Mouse (Mus musculus): ENCODE results near the gene Gm3558. TPM values are rescaled to one million over a fixed set of nuclear protein-coding genes. Genes with fewer than 3 reads are reported as not detected.
"Not testable (repeated sequence)": the region's sequence is repeated elsewhere in the genome, so short reads cannot be mapped to it uniquely, and the experiment has no call there.

The Gm3558 gene
- polyA plus RNA-seq (2012): not detected in 2 replicates

DNA sequence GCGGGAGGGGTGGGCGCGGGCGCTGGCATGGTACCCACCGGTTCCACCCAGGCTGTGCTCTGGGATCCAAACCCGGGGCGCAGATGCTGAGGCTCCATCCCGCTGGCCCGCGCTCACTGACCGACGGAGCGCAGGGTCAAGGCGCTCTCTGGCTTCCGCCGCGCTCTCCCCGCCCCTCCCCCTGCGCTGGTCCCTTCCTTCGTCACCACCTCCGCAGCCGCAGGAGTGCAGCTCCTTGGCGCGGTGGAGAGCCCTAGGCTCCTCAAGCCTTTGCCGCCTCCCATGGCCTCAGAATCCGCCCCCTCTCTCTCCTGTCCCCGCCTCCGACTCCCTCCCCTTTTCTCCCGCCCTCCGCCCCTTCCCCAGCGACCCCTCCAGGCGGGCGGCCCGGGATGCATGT, at the start of gene Gm3558:
Gene Gm3558, minus strand, starts transcription at position 185 of the 400 bp plus-strand sequence.
- not testable (repeated sequence) for H3K36me3 ChIP-seq (ENCODE audit: control insufficient read depth); H3K4me3 ChIP-seq (replicated peaks); H3K27me3 ChIP-seq (ENCODE audit: control insufficient read depth); H3K9me3 ChIP-seq (ENCODE audit: control insufficient read depth, low read length); H3K4me1 ChIP-seq (ENCODE audit: control insufficient read depth)

DNA sequence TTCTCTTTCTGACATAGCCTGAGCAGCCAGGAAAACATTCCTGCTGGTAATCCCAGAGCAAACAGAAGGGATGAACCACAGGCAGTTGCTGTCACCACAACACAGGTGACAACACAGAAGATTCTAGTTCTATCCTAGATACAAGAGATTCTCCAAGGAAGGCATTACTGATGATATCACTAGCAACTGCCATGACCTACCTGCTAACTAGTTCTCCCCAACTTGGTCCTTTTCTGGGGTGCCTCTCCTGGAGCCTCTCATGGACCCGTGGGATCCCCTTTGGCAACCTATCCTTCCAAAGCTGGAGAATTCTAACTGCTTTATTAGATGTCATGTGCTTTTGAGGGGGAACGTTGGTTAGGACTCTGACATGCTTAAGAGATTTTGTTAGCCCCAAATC, 27.1 kb upstream of the Gm3558 start, which contains the start of gene Gm10338:
Gene Gm10338, minus strand, starts transcription at position 101 of the 400 bp plus-strand sequence.
- not testable (repeated sequence) for H3K9me3 ChIP-seq (ENCODE audit: control insufficient read depth, low read length); H3K4me1 ChIP-seq (ENCODE audit: control insufficient read depth); H3K4me3 ChIP-seq (replicated peaks); H3K36me3 ChIP-seq (ENCODE audit: control insufficient read depth); H3K27me3 ChIP-seq (ENCODE audit: control insufficient read depth)

DNA sequence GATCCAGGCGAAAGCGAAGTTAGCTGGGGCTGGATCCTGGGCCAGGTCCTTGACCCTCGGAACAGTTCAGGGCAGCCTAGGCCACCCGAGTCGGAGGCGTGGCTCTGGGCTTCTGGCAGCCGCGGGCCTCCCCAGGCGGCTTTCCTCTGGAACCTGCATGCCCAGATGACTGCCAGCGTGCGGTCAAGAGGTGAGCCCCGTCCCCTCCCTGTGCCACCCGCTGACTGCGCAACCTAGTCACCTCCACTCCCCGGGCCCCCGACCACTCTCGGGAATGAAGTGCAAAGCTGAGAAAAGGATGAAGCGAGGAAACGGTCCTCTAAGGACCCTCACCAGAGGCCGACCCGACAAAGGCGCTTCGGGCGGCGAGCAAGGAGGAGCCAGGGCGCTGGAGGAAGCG, 476 bp downstream of the Gm3558 start:
- H3K36me3 ChIP-seq (ENCODE audit: control insufficient read depth); H3K4me3 ChIP-seq (replicated peaks); H3K9me3 ChIP-seq (ENCODE audit: control insufficient read depth, low read length); H3K27me3 ChIP-seq (ENCODE audit: control insufficient read depth); H3K4me1 ChIP-seq (ENCODE audit: control insufficient read depth): not testable (repeated sequence)

DNA sequence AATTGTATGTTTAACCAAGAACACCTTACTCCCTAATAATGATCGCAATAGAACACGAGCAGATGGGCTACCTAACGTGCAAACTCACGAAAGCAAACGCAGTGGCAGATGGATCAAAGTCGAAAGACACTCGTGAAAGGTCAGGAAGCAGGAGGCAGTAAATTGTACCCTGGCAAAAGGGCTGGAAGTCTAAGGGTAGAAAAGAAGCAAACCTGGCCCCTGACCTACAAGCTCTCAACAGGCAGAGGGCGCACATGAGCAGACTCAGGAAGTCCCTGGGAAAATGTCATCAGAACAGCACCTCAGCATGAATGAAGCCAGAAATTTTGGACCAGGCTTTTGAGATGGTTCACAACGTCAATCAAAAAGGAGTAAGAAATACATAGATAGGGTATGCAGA, 1.1 kb downstream of the Gm3558 start:
- not testable (repeated sequence) for H3K4me1 ChIP-seq (ENCODE audit: control insufficient read depth); H3K27me3 ChIP-seq (ENCODE audit: control insufficient read depth); H3K36me3 ChIP-seq (ENCODE audit: control insufficient read depth); H3K4me3 ChIP-seq (replicated peaks); H3K9me3 ChIP-seq (ENCODE audit: control insufficient read depth, low read length)

Other genes with a start within 250 kb of the Gm3558 start
- not detected in 2 replicates for gene Gm5797, start 236.2 kb downstream of the Gm3558 start, polyA plus RNA-seq (2012)
- not detected in 2 replicates for gene Gm8374, start 203.4 kb downstream of the Gm3558 start, polyA plus RNA-seq (2012)
- gene Gm3755, start 117.6 kb downstream of the Gm3558 start, polyA plus RNA-seq (2012): not detected in 2 replicates
- gene Gm3752, start 84.8 kb downstream of the Gm3558 start, polyA plus RNA-seq (2012): not detected in 2 replicates
- gene Gm10338, start 27.0 kb upstream of the Gm3558 start, polyA plus RNA-seq (2012): not detected in 2 replicates
- gene Gm10128, start 75.4 kb upstream of the Gm3558 start, polyA plus RNA-seq (2012): not detected in 2 replicates
- not detected in 2 replicates for gene Gm26661, start 223.0 kb upstream of the Gm3558 start, polyA plus RNA-seq (2012)
- gene Flnb, start 249.4 kb upstream of the Gm3558 start, polyA plus RNA-seq (2012): 0.02 and 0.06 TPM in 2 replicates

All from erythroblast, embryonic 14.5 days (primary cell).